17 mouse cellular contexts compared by ENCODE assay signal in genomic region chr8:46403877-46404560, GRCm38 (mm10).
DNase-seq lines count a peak whose midpoint lies in the region; ATAC-seq and TF ChIP-seq lines count a peak whose summit lies in the region.
"Had no signal": no experiment of that assay in that cellular context is flagged by ENCODE, and none has a peak within 500 bp of the region (broad histone marks: within the 10 kb centered on the region; RNA-seq: fewer than 3 reads in every experiment).

No protein-coding gene starts in this region.

- no peak overlapping the region for H3K9ac ChIP-seq in kidney, embryonic 15.5 days
- H3K9ac ChIP-seq in intestine, embryonic 15.5 days: no peak overlapping the region
- H3K9ac ChIP-seq in liver, embryonic 16.5 days (ENCODE audit: low read depth, low read length): no peak overlapping the region
- H3K9ac ChIP-seq in midbrain, embryonic 15.5 days: no peak overlapping the region
- H3K9ac ChIP-seq: forebrain, embryonic 15.5 days; lung, embryonic 14.5 days; midbrain, embryonic 13.5 days had no signal

- no peak overlapping the region for H3K4me2 ChIP-seq in kidney, embryonic 15.5 days
- H3K4me2 ChIP-seq in intestine, embryonic 15.5 days (replicated peaks): no peak overlapping the region
- H3K4me2 ChIP-seq in liver, embryonic 16.5 days (ENCODE audit: low read depth, low read length): no peak overlapping the region
- H3K4me2 ChIP-seq in midbrain, embryonic 15.5 days: no peak overlapping the region
- H3K4me2 ChIP-seq: forebrain, embryonic 15.5 days; lung, embryonic 14.5 days; midbrain, embryonic 13.5 days had no signal

- TF ChIP-seq POLR2A in kidney, adult 2 months (IDR thresholded peaks at IDR 0.05; ENCODE audit: low read depth, low read length): no peak

- H3K4me3 ChIP-seq in kidney, adult 2 months (ENCODE audit: insufficient read depth, low read depth, low read length): no peak overlapping the region
- no peak overlapping the region for H3K4me3 ChIP-seq in kidney, embryonic 15.5 days (replicated peaks)
- no peak overlapping the region for H3K4me3 ChIP-seq in intestine, embryonic 15.5 days (replicated peaks)
- no peak overlapping the region for H3K4me3 ChIP-seq in liver, embryonic 16.5 days (ENCODE audit: low read depth, low read length)
- H3K4me3 ChIP-seq in midbrain, embryonic 15.5 days: no peak overlapping the region
- H3K4me3 ChIP-seq: embryonic facial prominence, embryonic 10.5 days; forebrain, embryonic 15.5 days; layer of hippocampus, adult 2 months; midbrain, embryonic 13.5 days; myocyte had no signal

- 57% methylated on average over 5 of the region's 5 CpGs for WGBS in kidney, adult 2 months
- 80% methylated on average over 5 of the region's 5 CpGs for WGBS in kidney, embryonic 15.5 days
- WGBS in intestine, embryonic 15.5 days: 70% methylated on average over 5 of the region's 5 CpGs
- 51% methylated on average over 5 of the region's 5 CpGs for WGBS in liver, embryonic 16.5 days (ENCODE audit: insufficient replicate concordance)
- 83% methylated on average over 5 of the region's 5 CpGs for WGBS in midbrain, embryonic 15.5 days

- H3K4me1 ChIP-seq in kidney, adult 2 months (ENCODE audit: control insufficient read depth, insufficient read depth, low read length): peaks cover 14% of the 10 kb centered on the region; the same call in 1 of the 2 replicates
- no peaks in the 10 kb centered on the region for H3K4me1 ChIP-seq in kidney, embryonic 15.5 days
- no peaks in the 10 kb centered on the region for H3K4me1 ChIP-seq in intestine, embryonic 15.5 days (replicated peaks)
- no peaks in the 10 kb centered on the region; the same call in 1 of the 2 replicates for H3K4me1 ChIP-seq in liver, embryonic 16.5 days (ENCODE audit: control insufficient read depth, low read depth, low read length)
- H3K4me1 ChIP-seq in midbrain, embryonic 15.5 days: no peaks in the 10 kb centered on the region
- H3K4me1 ChIP-seq: embryonic facial prominence, embryonic 10.5 days; forebrain, embryonic 15.5 days; midbrain, embryonic 13.5 days had no signal

- TF ChIP-seq CTCF in kidney, adult 2 months (conservative IDR thresholded peaks at IDR 0.05; ENCODE audit: insufficient read depth, insufficient read length, low read depth, low read length): 0 out of 2 replicates have a peak, but pooled peaks have one; percentile 5

- no peaks in the 10 kb centered on the region for H3K27me3 ChIP-seq in kidney, adult 2 months (replicated peaks; ENCODE audit: control insufficient read depth, insufficient read depth, low read length)
- H3K27me3 ChIP-seq in kidney, embryonic 15.5 days: no peaks in the 10 kb centered on the region
- H3K27me3 ChIP-seq in intestine, embryonic 15.5 days (replicated peaks): no peaks in the 10 kb centered on the region
- H3K27me3 ChIP-seq in liver, embryonic 16.5 days (ENCODE audit: control insufficient read depth, insufficient read depth, low read depth, low read length): no peaks in the 10 kb centered on the region
- no peaks in the 10 kb centered on the region for H3K27me3 ChIP-seq in midbrain, embryonic 15.5 days (replicated peaks)
- H3K27me3 ChIP-seq: forebrain, embryonic 15.5 days; midbrain, embryonic 13.5 days had no signal

- DNase-seq in kidney, adult 2 months: peak; percentile 87
- DNase-seq in adrenal gland, postnatal 10 days: peak; percentile 62
- no peak for DNase-seq in spleen, postnatal 36 days (ENCODE audit: low spot score in 2 of 2)
- DNase-seq in gastrocnemius, postnatal 4 days (ENCODE audit: low spot score in 2 of 2): no peak
- DNase-seq: cerebellum, adult 11-12 months; cerebellum, postnatal 25 days; lung, embryonic 14.5 days; thymus, adult 2 months had no signal

- H3K36me3 ChIP-seq in kidney, adult 2 months (ENCODE audit: control insufficient read depth, insufficient read depth, low read length): no peaks in the 10 kb centered on the region
- H3K36me3 ChIP-seq in kidney, embryonic 15.5 days: no peaks in the 10 kb centered on the region
- no peaks in the 10 kb centered on the region for H3K36me3 ChIP-seq in intestine, embryonic 15.5 days
- no peaks in the 10 kb centered on the region for H3K36me3 ChIP-seq in liver, embryonic 16.5 days (ENCODE audit: control insufficient read depth, insufficient read depth)
- no peaks in the 10 kb centered on the region for H3K36me3 ChIP-seq in midbrain, embryonic 15.5 days (replicated peaks)
- H3K36me3 ChIP-seq: embryonic facial prominence, embryonic 10.5 days; forebrain, embryonic 15.5 days; midbrain, embryonic 13.5 days had no signal

- ATAC-seq in kidney, embryonic 15.5 days (replicated peaks; ENCODE audit: low FRiP score): no peak
- ATAC-seq in intestine, embryonic 15.5 days: peak; percentile 80
- peak; percentile 78 for ATAC-seq in liver, embryonic 16.5 days (ENCODE audit: low read depth)
- no peak for ATAC-seq in midbrain, embryonic 15.5 days (replicated peaks)
- ATAC-seq: forebrain, embryonic 15.5 days; midbrain, embryonic 13.5 days had no signal

- peak overlapping the region; percentile 76; the same call in 1 of the 2 replicates for H3K27ac ChIP-seq in kidney, adult 2 months (ENCODE audit: insufficient read depth, low read depth, low read length)
- H3K27ac ChIP-seq in kidney, embryonic 15.5 days: no peak overlapping the region
- 0 out of 2 replicates have a peak overlapping the region, but pooled peaks have one; percentile 1 for H3K27ac ChIP-seq in intestine, embryonic 15.5 days
- peak overlapping the region; percentile 51 for H3K27ac ChIP-seq in liver, embryonic 16.5 days (ENCODE audit: low read length)
- H3K27ac ChIP-seq in midbrain, embryonic 15.5 days: no peak overlapping the region
- H3K27ac ChIP-seq: embryonic facial prominence, embryonic 10.5 days; forebrain, embryonic 15.5 days; layer of hippocampus, adult 2 months; midbrain, embryonic 13.5 days had no signal

- H3K9me3 ChIP-seq in kidney, embryonic 15.5 days (replicated peaks): no peaks in the 10 kb centered on the region
- H3K9me3 ChIP-seq in intestine, embryonic 15.5 days: no peaks in the 10 kb centered on the region
- H3K9me3 ChIP-seq in liver, embryonic 16.5 days (replicated peaks; ENCODE audit: control insufficient read depth, low read length): no peaks in the 10 kb centered on the region
- no peaks in the 10 kb centered on the region for H3K9me3 ChIP-seq in midbrain, embryonic 15.5 days
- H3K9me3 ChIP-seq: embryonic facial prominence, embryonic 10.5 days; forebrain, embryonic 15.5 days; midbrain, embryonic 13.5 days had no signal

Comparison
In these comparisons a context has a peak if more than half of its experiments do, and no peak if none do; other contexts are left out.
1. H3K27ac ChIP-seq: peak in kidney, adult 2 months (single experiment), intestine, embryonic 15.5 days (single experiment) and liver, embryonic 16.5 days (single experiment); none in kidney, embryonic 15.5 days (single experiment) and midbrain, embryonic 15.5 days (single experiment).
2. DNase-seq: peak in kidney, adult 2 months (single experiment) and adrenal gland, postnatal 10 days (single experiment); none in spleen, postnatal 36 days (0 of 2) and gastrocnemius, postnatal 4 days (0 of 2).
3. ATAC-seq: peak in intestine, embryonic 15.5 days (single experiment) and liver, embryonic 16.5 days (single experiment); none in kidney, embryonic 15.5 days (single experiment) and midbrain, embryonic 15.5 days (single experiment).